Mouse (Mus musculus) ES-Bruce4 (cell line): Measurements from ENCODE around the gene Gm9999.

ENCODE experiments used
- CTCF ChIP-seq: IDR thresholded peaks from one replicate; pipeline ENCODE4 v1.8.1; 2011; ENCODE audit warnings: low read depth, low read length
- EP300 ChIP-seq: IDR thresholded peaks from 2 replicates; pipeline ENCODE4 v1.6.1; 2011; ENCODE audit warnings: low read depth, low read length; ENCODE audit not compliant: insufficient read depth

DNA sequence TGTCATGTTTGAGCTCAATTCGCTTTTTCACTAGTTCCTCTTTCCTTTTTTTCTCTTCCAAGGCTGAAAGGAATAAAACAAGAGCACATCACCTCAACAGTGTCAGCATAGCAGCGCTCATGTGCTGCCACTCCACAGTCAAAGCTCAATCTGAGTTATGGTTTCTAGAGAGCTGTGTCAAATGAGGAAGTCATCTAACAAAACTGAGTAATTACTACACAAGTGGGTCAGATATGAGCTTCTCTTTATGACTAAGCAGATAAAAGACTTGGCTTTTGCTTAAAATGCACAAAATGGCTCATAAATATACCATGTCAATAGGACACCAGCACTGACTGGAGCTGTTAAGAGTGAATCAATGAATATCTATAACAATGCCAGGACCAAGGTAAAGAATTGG is 15.6 kb downstream of the Gm9999 start:
- no peak for TF ChIP-seq CTCF
- no peak for TF ChIP-seq EP300
